Mouse (Mus musculus) ES-Bruce4 (cell line): ENCODE measurements around the gene Nrsn2. TPM values are rescaled to one million over a fixed set of nuclear protein-coding genes. Genes with fewer than 3 reads are reported as not detected.
A peak's percentile ranks its signal among the peaks of the same experiment; 100 is the strongest.

Source experiments
- H3K27ac ChIP-seq: 2 replicates; pipeline ENCODE4 v1.5.1; 2012; ENCODE audit warnings: low read length, inconsistent platforms; ENCODE audit not compliant: insufficient read depth
- H3K27me3 ChIP-seq: 2 replicates; pipeline ENCODE4 v1.6.1; 2012; ENCODE audit warnings: mild to moderate bottlenecking, low read length, inconsistent platforms; ENCODE audit not compliant: control insufficient read depth, poor library complexity, insufficient read depth, severe bottlenecking
- H3K36me3 ChIP-seq: 2 replicates; pipeline ENCODE4 v1.6.1; 2012; ENCODE audit warnings: inconsistent platforms, mild to moderate bottlenecking, low read length, moderate library complexity; ENCODE audit not compliant: control insufficient read depth, poor library complexity, insufficient read depth, severe bottlenecking
- H3K4me1 ChIP-seq: one replicate; pipeline ENCODE4 v1.8.1; 2011; ENCODE audit warnings: low read length; ENCODE audit not compliant: control insufficient read depth, insufficient read depth
- H3K4me3 ChIP-seq: 2 replicates; pipeline ENCODE4 v1.5.1; 2011; ENCODE audit warnings: low read depth, mild to moderate bottlenecking, low read length
- H3K9ac ChIP-seq: 2 replicates; pipeline ENCODE4 v1.6.1; 2012; ENCODE audit warnings: low read depth, mild to moderate bottlenecking, inconsistent platforms; ENCODE audit not compliant: poor library complexity, severe bottlenecking
- H3K9me3 ChIP-seq: replicated peaks from 2 replicates; pipeline ENCODE4 v1.6.1; 2012; ENCODE audit warnings: mild to moderate bottlenecking, low read length, inconsistent platforms; ENCODE audit not compliant: control insufficient read depth, poor library complexity, insufficient read depth, severe bottlenecking
- CTCF ChIP-seq: IDR thresholded peaks from one replicate; pipeline ENCODE4 v1.8.1; 2011; ENCODE audit warnings: low read depth, low read length
- EP300 ChIP-seq: IDR thresholded peaks from 2 replicates; pipeline ENCODE4 v1.6.1; 2011; ENCODE audit warnings: low read depth, low read length; ENCODE audit not compliant: insufficient read depth
- POLR2A ChIP-seq: IDR thresholded peaks from one replicate; pipeline ENCODE4 v1.8.1; 2011; ENCODE audit warnings: low read length; ENCODE audit not compliant: insufficient read depth
- polyA plus RNA-seq: library from polyadenylated mRNA; stranded (reverse); fragments of >200 nt; gene quantifications from 2 replicates; pipeline ENCODE4 v1.2.4, GENCODE M21; 2011; ENCODE audit warnings: low read depth; ENCODE audit not compliant: missing spikeins, insufficient read depth, insufficient read length

Nrsn2 gene
- polyA plus RNA-seq, 1 experiment, result 1.1 TPM

GRCm38 (mm10) chr2:152372661-152373060, 3.8 kb downstream of the Nrsn2 start:
- Histone ChIP-seq H3K27me3 (no peaks in the 10 kb centered on the region), H3K27ac (no peak overlapping the region), H3K36me3 (no peaks in the 10 kb centered on the region), H3K4me1 (peaks cover 3% of the 10 kb centered on the region), H3K9ac (no peak overlapping the region), H3K9me3 (no peaks in the 10 kb centered on the region), H3K4me3 (no peak overlapping the region)
- TF ChIP-seq EP300 (no peak), POLR2A (no peak), CTCF (no peak)

- Histone ChIP-seq H3K27ac (no peak overlapping the region), H3K9ac (no peak overlapping the region), H3K9me3 (no peaks in the 10 kb centered on the region), H3K4me3 (no peak overlapping the region), H3K4me1 (peaks cover 5% of the 10 kb centered on the region), H3K36me3 (no peaks in the 10 kb centered on the region), H3K27me3 (no peaks in the 10 kb centered on the region)
- TF ChIP-seq CTCF (no peak), POLR2A (no peak), EP300 (no peak)
These were observed 4.3 kb downstream of the Nrsn2 start for GRCm38 (mm10) chr2:152372104-152372503.

- TF ChIP-seq CTCF (peak; percentile 97), POLR2A (no peak), EP300 (no peak)
These were observed 7.8 kb downstream of the Nrsn2 start for GRCm38 (mm10) chr2:152368532-152369140.

GRCm38 (mm10) chr2:152367917-152368316, 8.5 kb downstream of the Nrsn2 start:
- Histone ChIP-seq H3K36me3 (no peaks in the 10 kb centered on the region), H3K9ac (no peak overlapping the region), H3K27ac (no peak overlapping the region), H3K27me3 (no peaks in the 10 kb centered on the region), H3K4me3 (no peak overlapping the region), H3K9me3 (no peaks in the 10 kb centered on the region), H3K4me1 (peaks cover 7% of the 10 kb centered on the region)
- TF ChIP-seq EP300, result no peak
- TF ChIP-seq POLR2A, result no peak

More at GRCm38 (mm10) chr2:152368532-152369140, 7.8 kb downstream of the Nrsn2 start:
- no peak overlapping the region for H3K4me3 ChIP-seq
- H3K27me3 ChIP-seq, result no peaks in the 10 kb centered on the region
- H3K9ac ChIP-seq, result no peak overlapping the region
- peaks cover 7% of the 10 kb centered on the region for H3K4me1 ChIP-seq
- H3K36me3 ChIP-seq, result no peaks in the 10 kb centered on the region
- H3K27ac ChIP-seq, result no peak overlapping the region
- H3K9me3 ChIP-seq, result no peaks in the 10 kb centered on the region

GRCm38 (mm10) chr2:152363245-152364147, 12.9 kb downstream of the Nrsn2 start:
- H3K9me3 ChIP-seq, result no peaks in the 10 kb centered on the region
- peaks cover 7% of the 10 kb centered on the region for H3K4me1 ChIP-seq
- no peaks in the 10 kb centered on the region for H3K36me3 ChIP-seq
- H3K27me3 ChIP-seq, result no peaks in the 10 kb centered on the region
- H3K9ac ChIP-seq, result peak overlapping the region; percentile 7; the same call in 1 of the 2 replicates
- TF ChIP-seq CTCF (peak; percentile 99), EP300 (peak; percentile 63; the same call in 1 of the 2 replicates), POLR2A (no peak)
- peak overlapping the region; percentile 9; the same call in 1 of the 2 replicates for H3K4me3 ChIP-seq
- H3K27ac ChIP-seq, result no peak overlapping the region

- Histone ChIP-seq H3K4me1 (peaks cover 5% of the 10 kb centered on the region), H3K9ac (no peak overlapping the region), H3K36me3 (no peaks in the 10 kb centered on the region), H3K27me3 (no peaks in the 10 kb centered on the region), H3K27ac (no peak overlapping the region), H3K9me3 (no peaks in the 10 kb centered on the region), H3K4me3 (no peak overlapping the region)
- TF ChIP-seq POLR2A (no peak), CTCF (no peak), EP300 (no peak)
These were observed 15.2 kb downstream of the Nrsn2 start for GRCm38 (mm10) chr2:152361193-152361592.
